Comparison of ENCODE assay signal across 21 mouse cellular contexts in the genomic region with DNA sequence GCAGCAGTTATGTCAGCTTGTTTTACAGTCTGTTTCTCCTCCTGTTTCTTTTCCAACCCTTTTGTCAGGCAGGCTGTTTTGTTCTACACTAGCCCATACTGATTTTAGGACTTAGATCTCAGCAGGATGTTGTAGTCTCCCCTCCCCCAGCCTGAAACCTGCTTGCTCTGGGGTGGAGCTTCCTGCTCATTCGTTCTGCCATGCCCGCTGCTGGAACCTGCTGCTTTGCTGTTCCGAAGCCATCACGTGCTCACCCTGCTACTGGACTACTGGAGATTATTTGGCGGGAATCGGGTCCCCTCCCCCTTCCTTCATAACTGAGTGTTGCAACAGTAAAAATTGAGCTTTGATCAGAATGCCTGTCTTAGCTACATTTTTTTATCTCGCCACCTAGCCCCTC. TPM values are rescaled to one million over a fixed set of nuclear protein-coding genes. Genes with fewer than 3 reads are reported as not detected.
"Had no signal": no experiment of that assay in that cellular context is flagged by ENCODE, and none has a peak within 500 bp of the region (broad histone marks: within the 10 kb centered on the region; RNA-seq: fewer than 3 reads in every experiment).

No protein-coding gene starts in this region.

RNA-seq across cellular contexts. Expression of a gene that starts 1.8 kb away (rescaled TPM):
- total RNA-seq: layer of hippocampus, adult 18-20 months; layer of hippocampus, postnatal 14 days; left cerebral cortex, adult 8-10 months; left cerebral cortex, postnatal 14 days; left cerebral cortex, postnatal 4 days; megakaryocyte progenitor cell, adult 5-6 weeks; megakaryocyte-erythroid progenitor cell, adult 5-6 weeks had no signal
- polyA plus RNA-seq: kidney, embryonic 16.5 days; limb, embryonic 13.5 days; liver, embryonic 13.5 days; liver, embryonic 16.5 days; lung, adult 2 months; lung, embryonic 16.5 days; midbrain, embryonic 11.5 days; midbrain, embryonic 14.5 days; neural tube, embryonic 12.5 days; small intestine, adult 2 months; spleen, adult 2 months; stomach, embryonic 16.5 days; testis, adult 2 months; urinary bladder, adult 2 months had no signal

RNA-seq across cellular contexts. Expression of a gene that starts 19.9 kb away (rescaled TPM):
- total RNA-seq: layer of hippocampus, adult 18-20 months; megakaryocyte progenitor cell, adult 5-6 weeks; megakaryocyte-erythroid progenitor cell, adult 5-6 weeks had no signal
- polyA plus RNA-seq: kidney, embryonic 16.5 days; limb, embryonic 13.5 days; liver, embryonic 13.5 days; liver, embryonic 16.5 days; lung, adult 2 months; lung, embryonic 16.5 days; midbrain, embryonic 11.5 days; midbrain, embryonic 14.5 days; neural tube, embryonic 12.5 days; small intestine, adult 2 months; spleen, adult 2 months; stomach, embryonic 16.5 days; testis, adult 2 months; urinary bladder, adult 2 months had no signal

RNA-seq across cellular contexts. Expression of a gene that starts 28.0 kb away (rescaled TPM):
- total RNA-seq: layer of hippocampus, adult 18-20 months; layer of hippocampus, postnatal 14 days; left cerebral cortex, adult 8-10 months; left cerebral cortex, postnatal 14 days; left cerebral cortex, postnatal 4 days; megakaryocyte progenitor cell, adult 5-6 weeks; megakaryocyte-erythroid progenitor cell, adult 5-6 weeks had no signal
- polyA plus RNA-seq: kidney, embryonic 16.5 days; limb, embryonic 13.5 days; liver, embryonic 13.5 days; liver, embryonic 16.5 days; lung, adult 2 months; lung, embryonic 16.5 days; midbrain, embryonic 11.5 days; midbrain, embryonic 14.5 days; neural tube, embryonic 12.5 days; small intestine, adult 2 months; spleen, adult 2 months; stomach, embryonic 16.5 days; testis, adult 2 months; urinary bladder, adult 2 months had no signal

RNA-seq across cellular contexts. Expression of a gene that starts 52.2 kb away (rescaled TPM):
- total RNA-seq: layer of hippocampus, adult 18-20 months; layer of hippocampus, postnatal 14 days; left cerebral cortex, adult 8-10 months; left cerebral cortex, postnatal 14 days; left cerebral cortex, postnatal 4 days; megakaryocyte progenitor cell, adult 5-6 weeks; megakaryocyte-erythroid progenitor cell, adult 5-6 weeks had no signal
- polyA plus RNA-seq: kidney, embryonic 16.5 days; limb, embryonic 13.5 days; liver, embryonic 13.5 days; liver, embryonic 16.5 days; lung, adult 2 months; lung, embryonic 16.5 days; midbrain, embryonic 11.5 days; midbrain, embryonic 14.5 days; neural tube, embryonic 12.5 days; small intestine, adult 2 months; spleen, adult 2 months; stomach, embryonic 16.5 days; testis, adult 2 months; urinary bladder, adult 2 months had no signal

RNA-seq across cellular contexts. Expression of a gene that starts 54.6 kb away (rescaled TPM):
- total RNA-seq: layer of hippocampus, adult 18-20 months; layer of hippocampus, postnatal 14 days; left cerebral cortex, adult 8-10 months; left cerebral cortex, postnatal 14 days; left cerebral cortex, postnatal 4 days; megakaryocyte progenitor cell, adult 5-6 weeks; megakaryocyte-erythroid progenitor cell, adult 5-6 weeks had no signal
- polyA plus RNA-seq: kidney, embryonic 16.5 days; limb, embryonic 13.5 days; liver, embryonic 13.5 days; liver, embryonic 16.5 days; lung, adult 2 months; lung, embryonic 16.5 days; midbrain, embryonic 11.5 days; midbrain, embryonic 14.5 days; neural tube, embryonic 12.5 days; small intestine, adult 2 months; spleen, adult 2 months; stomach, embryonic 16.5 days; testis, adult 2 months; urinary bladder, adult 2 months had no signal
